Mouse (Mus musculus) gastrocnemius, postnatal 25 days (tissue): ENCODE results near the gene Prr22. TPM values are rescaled to one million over a fixed set of nuclear protein-coding genes. Genes with fewer than 3 reads are reported as not detected.
A peak's percentile ranks its signal among the peaks of the same experiment; 100 is the strongest.

ENCODE experiments used
- DNase-seq: peaks from one replicate; pipeline ENCODE4 v3.0.0; 2022
- total RNA-seq, 2 experiments: library from RNA; stranded (reverse); gene quantifications; 1 replicate in 1 of 2; 2 replicates in 1 of 2; pipeline ENCODE4 v1.2.3; 2021

The Prr22 gene
- total RNA-seq, 2 experiments from 2014 or later, result 0.33 TPM; not detected in 1

DNA sequence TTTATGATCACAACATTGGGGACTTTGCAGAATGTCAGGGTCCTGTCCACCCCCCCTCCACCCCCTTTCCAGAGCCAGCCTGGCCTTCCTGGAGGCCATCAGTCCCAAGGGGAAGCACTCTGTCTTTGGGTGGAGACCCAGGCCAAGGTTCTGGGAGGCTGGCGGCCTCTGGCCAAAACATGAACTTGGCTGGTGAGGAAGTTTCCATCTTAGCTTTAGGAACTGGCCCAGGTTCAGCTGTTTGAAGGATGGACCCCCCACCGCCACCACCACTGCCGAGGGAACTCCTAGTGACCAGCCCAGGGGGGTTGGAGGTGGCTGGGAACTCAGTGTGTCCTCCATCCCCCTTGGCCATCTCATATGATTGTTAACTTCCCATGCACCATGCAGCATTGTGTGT lies 9.0 kb upstream of the Prr22 start:
- no peak for DNase-seq

DNA sequence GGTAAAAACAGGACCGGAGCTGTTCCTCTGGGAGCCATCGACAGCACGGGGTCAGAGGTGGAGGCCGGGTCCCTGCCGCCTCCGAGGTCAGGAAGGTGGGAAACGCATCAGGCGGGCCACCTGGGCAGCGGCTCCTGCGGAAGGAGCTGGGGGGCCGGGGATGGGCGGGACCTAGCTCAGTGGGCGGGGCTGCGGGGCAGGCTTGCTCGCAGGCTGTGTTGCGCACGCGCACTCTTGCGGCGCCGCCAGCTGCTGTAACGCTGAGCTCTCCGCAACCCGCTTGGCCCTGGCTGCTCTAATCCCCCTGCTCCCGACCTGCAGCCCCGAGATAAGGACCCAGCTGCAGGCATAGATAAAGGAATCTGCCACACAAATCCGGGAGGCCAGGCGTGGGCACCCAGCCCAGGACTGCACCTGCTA lies 8.0 kb upstream of the Prr22 start:
- peak; percentile 86 for DNase-seq

DNA sequence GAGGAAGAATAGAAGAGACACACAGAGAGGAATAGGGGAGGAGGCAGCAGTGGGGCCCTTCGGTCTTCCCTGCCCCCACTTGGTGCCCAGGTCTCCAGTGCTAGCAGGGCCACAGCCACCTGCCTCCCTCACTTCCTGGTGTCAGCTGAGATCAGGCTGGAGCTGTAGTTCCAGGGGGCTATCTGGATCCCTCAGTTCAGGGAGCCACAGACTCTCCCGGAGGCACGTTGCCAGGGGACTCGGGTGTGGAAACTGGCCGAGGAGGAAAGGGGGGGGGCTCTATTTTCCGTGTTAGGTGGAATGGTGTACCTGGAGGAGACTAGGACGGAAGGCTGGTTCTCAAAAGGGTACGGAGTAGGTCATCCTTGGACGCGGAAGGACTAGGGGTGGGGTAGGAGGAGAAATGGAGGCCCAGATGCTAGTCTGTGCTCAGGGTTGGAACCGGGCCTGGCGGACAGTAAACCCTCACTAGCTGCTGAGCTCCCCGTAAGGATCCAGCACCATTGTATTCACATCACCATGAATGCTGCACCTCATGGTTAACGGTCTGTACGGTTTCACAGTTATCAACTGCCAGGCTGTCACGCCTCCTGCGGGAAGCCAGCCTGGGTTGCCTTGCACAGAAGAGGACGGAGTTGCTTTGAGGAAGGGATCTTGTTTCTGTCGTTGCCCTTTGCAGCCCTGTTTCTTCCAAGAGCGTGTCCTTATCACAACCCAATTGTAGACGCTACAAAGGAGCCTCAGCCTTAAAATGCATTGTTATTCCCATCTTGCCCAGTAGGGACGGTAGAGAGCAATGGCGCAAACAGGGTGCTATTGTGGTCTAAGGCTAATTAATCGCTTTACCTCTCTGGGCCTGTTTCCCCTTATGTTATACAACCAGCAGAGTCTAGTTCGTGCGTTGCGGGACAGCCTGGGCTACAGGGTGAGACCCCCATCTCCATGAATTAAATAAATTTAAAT lies 7.0 kb upstream of the Prr22 start:
- DNase-seq, result no peak

DNA sequence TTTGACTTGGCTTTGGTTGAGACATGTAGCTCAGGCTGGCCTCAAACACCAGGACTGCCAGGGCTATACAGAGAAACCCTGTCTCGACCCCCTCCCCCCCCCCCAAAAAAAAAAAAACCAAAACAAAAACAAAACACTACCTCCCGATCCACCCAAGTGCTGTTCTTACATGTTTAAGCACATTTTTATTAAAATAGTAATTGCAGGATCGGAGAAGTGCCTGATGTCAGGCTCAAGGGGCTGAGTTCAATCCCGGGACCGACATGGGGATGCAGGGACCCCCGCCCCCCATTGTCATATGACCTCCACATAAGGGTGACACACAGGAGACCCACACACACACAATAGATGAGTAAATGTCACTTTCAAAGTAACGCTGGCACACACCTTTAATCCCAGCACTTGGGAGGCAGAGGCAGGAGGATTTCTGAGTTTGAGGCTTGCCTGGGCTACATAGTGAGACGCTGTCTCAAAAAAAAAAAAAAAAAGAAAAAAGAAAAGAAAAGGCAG lies 6.3 kb upstream of the Prr22 start:
- DNase-seq, result no peak

DNA sequence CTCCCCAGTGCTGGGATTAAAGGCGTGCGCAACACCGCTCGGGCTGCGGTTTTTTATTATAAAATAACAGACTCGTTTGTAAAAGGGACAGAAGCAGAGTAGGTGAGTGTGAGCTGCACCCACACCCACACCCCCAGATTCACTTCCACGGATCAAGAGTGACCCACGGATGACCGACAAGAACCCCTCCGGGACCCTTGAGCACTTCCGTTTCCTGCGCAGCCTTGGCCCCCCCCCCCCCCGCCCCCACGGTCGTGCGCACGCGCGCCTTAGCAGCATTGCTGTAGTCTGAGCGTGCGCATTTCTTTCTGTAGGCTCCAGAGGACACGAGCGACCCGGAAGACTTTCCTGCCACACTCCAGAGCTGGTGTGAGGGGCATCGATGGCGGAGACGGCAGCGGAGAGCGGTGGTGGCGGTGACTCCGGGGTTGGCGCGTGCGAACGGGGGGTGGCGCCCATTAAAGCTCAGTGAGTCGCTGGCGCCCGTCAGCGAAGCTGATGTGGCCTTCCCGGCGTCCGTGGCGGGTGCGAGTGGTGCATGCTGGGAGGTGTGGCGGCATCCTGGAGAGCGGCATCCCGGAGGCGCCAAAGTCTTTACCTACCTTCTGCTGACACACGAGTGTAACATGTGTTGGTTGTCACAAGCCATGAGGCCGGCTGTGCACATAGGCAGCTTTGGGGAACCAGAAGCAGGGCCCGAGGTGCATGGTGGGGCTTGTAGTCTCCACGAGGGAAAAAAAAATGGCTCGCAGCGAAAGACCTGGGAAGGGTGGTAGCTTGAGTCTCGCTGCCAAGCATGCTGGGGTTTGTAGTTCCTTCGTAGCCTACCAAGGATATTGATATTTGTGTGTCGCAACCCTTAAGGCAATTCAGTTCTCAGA lies 5.3 kb upstream of the Prr22 start, which contains the start of gene Dus3l:
Gene Dus3l (plus strand): TSS at position 284 of the 881 bp plus-strand sequence.
- DNase-seq, result peak; percentile 88

DNA sequence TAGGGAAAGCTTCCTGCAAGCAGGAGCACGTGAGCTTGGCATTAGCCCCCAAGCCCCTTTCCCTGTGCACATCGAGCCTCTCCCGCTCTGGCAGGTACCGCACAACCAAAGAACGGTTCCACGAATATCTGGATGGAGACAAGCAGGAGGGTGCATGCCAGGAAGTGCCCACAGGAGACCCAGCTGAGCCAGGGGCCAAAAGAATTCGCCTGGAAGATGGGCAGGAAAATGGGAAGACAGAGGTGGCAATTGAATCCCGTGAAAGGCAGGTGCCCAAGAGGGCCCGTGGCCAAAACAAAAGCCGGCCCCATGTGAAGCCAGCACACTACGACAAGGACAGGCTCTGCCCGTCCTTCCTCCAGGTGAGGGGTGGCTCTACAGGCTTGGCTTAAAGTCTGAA lies 4.6 kb upstream of the Prr22 start:
- no peak for DNase-seq

DNA sequence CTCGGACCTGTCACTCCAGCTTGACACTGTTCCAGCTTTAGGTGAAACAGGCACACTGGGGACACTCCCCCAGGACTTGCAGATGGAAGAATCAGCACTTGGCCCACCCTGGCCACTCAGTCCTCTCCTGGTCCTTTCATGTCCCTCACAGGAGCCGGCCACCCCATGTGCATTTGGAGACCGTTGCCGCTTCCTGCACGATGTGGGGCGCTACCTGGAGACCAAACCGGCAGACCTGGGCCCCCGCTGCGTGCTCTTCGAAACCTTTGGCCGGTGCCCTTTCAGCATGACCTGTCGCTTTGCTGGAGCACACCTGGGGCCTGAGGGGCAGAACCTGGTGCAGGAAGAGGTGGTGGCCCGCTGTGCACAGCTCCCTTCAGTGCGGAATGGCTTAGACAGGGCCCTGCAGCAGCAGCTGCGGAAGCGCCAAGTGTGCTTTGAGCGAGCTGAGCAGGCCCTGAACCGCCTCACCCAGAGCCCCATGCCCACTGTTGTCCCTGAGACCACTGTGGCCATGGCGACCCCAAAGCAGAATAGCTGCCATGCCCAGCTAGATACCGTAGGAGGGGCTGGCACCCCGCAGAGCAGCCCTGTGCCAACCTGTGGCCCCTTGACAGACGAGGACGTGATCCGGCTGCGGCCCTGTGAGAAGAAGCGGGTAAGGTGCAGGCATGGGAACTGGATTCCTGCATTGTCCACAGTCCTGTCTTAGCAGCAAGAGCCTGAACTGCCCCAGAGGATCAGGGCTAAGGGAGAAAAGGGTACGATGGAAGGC lies 3.2 kb upstream of the Prr22 start:
- no peak for DNase-seq

DNA sequence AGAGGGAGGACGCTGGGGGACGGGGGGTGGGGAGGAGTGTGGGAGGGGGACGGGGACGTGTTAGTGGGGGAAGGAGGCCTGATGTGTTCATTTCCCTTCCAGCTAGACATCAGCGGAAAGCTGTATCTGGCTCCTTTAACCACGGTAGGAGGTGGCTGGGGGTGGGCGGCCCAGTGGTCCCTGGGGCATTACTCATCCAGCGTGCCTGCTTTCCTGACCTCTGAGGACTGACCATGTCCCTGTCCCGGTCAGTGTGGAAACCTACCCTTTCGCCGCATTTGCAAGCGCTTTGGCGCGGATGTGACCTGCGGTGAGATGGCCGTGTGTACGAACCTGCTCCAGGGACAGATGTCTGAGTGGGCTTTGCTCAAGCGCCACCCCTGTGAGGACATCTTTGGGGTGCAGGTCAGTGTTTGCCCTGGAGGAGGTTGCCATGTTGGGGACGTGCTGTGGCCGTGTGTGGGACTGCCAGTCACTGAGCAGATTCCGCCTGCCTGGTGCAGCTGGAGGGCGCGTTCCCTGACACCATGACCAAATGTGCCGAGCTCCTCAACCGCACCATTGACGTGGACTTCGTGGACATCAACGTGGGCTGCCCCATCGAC lies 2.4 kb upstream of the Prr22 start:
- no peak for DNase-seq

DNA sequence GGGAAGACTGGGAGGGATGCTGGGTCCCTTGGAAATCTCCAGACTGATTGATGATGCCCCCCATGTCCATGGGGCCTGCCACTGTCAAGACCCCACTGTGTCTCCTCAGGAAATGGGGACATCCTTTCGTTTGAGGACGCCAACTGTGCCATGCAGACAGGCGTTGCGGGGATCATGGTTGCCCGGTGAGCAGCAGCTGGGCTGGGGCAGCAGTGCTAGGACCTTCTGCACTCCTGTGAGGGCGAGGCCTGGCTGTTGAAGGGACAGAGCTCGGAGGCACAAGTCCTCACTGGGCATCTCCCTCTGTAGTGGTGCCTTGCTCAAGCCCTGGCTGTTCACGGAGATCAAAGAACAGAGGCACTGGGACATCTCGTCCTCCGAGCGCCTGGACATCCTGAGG lies 1.1 kb upstream of the Prr22 start:
- no peak for DNase-seq

DNA sequence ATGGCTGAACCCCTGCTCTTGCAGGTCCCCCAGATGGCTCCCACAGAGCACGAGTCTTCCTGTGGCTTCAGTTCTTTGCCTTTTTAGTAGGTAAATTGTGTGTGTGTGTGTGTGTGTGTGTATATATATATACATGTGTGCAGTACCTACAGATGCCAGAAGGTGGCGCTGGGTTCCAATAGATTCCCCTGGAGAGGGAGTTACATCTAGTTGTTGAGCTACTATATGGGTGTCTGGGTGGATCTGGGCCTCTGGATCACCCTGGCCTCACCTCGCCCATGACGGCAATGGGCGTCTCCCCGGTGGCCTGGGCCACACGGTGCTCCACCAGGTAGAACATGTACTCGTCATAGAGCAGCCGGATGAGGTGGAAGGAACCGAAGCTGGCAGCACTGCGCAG lies 7.5 kb downstream of the Prr22 start:
- DNase-seq, result no peak

DNA sequence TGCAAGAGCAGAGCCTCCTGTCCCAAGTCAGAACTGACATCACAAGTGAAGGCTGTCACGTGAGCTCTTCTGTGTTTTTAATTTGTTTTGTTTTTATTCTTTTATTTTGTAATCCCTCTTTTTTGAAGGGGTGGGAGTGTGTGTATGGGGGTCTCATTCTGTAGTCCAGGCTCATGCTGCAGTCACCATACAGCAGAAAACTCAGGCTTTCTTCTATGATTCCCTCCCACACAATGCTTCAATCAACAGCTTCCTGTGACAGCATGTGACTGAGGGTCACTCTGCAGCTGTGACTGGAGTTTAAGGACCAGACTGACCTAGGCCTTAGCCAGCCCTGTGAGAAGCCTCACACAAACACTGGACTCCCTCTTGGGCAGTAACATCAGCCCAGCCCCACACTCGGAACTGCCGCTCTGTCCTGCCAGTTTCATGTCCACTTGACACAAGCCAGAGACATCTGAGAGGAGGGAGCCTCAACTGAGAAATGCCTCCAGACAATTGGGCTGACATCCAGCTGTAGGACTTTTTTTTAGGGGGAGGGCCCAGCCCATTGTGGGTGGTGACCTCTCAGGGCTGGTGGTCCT lies 8.8 kb downstream of the Prr22 start:
- no peak for DNase-seq

DNA sequence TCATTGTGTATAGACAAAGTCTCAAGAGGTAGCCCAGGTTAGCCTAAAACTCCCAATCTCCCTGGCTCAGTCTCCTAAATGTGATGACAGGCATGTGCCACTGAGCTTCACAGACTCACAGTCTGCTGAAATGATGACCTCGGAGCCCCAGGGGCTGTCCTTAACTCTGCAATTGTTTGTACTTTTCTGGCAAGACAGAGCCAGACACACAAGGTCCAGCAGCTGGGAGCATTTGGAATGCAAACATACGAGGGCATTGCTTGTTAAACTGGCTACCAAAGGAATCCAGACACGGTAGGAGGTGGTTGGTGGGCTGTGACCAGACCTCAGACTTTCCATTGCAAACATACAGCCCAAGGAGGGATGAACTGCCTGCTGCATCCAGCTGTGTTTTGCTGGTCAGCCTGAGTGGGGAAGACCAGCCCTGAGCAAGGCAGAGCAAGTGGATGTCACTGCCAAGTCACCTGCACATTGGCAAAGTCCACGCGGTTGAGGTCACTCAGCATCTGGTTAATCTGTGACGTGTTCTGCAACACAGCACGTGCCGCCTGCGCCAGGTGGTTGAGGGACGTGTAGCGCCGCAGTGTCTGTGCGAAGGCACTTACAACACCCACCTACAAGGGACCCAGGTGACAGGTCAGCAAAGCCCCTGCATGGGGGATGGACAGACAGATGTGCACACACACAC lies 10.4 kb downstream of the Prr22 start:
- no peak for DNase-seq

DNA sequence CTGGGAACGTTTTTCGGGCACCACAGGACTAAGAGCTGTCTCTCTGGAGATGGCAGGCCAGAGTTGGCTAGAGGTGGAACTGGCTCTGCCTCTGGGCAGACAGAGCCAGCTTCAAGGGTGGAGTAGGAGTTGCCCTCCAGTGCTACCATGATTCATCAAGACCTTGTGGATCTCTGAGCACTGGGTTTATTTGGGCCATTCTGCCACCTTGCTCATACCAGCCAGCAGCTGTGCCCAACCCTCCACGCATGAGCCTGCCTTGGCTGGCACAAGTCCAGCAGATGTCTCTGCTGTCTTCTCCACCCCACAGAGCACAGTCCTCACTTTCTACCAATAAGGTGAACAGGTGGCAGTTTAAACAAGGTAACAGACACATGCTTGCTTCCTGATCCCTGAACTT lies 18.8 kb downstream of the Prr22 start:
- no peak for DNase-seq

DNA sequence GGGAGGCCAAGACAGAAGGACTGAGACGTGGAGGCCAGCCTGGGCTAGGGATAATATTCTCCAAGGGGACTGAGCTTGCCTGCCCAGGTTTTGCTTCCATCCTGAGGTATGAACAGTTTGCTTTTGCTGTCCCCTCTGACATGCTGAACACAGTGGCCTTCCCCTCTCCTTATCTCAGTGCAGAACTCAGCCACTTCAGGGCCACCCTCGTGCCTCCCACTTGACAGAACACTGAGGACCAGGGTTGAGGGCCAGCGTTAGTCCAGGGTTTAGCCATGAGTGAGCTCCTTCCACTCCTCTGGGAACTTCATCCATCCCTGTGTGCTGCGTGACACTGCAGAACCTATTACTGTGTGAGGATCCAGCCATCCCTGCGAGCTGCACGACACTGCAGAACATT lies 19.2 kb downstream of the Prr22 start:
- no peak for DNase-seq

DNA sequence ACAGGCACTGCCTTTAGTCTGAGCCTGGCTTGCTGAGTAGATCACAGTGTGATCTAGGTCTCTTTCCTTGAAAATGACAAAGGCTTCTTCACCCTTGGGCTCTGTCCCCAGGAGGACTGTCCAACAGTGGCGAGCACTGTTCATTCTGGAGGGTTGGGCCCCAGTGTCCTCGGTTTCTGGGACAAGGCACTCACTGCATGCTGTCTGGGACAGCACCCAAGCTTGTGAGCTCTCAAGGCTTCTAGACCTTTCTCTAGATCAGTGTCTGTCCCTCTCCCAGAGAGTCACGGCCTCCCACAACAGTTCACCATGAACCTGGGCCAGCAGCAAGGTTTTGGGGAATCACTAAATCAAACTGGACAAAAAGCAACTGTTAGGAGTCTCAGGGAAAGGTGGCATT lies 22.5 kb downstream of the Prr22 start:
- DNase-seq, result no peak

DNA sequence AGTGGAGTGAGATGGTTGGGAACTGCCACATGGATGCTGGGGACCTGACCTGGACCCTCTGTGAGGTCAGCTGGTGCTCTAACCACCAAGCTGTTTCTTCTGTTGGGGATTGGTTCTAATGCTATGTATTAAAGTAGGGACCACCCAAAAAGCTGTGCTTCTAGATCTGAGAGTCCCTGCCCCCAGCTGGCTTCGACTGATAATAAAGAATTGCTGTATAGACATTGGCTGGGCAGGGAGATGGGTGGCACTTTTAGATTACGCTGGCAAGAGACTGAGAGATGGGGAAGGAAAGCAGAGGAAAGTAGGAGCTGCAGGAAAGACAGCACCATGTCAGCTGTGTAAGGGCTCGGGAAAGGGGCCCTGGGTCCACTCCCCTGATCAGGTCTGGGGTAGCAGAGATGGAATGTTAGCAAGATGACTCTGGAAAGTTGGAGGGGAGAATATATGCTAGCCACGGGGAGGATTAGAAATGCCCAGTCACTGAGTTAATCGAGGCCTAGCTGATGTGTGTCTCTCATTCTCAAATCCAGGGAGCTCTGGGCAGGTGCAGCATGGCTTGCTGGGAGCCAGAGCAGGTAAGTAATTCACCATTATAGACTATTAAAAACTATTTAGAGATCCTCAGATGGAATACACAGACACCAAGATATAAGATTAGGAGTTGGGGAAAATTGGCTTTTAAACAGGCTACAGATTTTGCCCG lies 23.7 kb downstream of the Prr22 start:
- no peak for DNase-seq

DNA sequence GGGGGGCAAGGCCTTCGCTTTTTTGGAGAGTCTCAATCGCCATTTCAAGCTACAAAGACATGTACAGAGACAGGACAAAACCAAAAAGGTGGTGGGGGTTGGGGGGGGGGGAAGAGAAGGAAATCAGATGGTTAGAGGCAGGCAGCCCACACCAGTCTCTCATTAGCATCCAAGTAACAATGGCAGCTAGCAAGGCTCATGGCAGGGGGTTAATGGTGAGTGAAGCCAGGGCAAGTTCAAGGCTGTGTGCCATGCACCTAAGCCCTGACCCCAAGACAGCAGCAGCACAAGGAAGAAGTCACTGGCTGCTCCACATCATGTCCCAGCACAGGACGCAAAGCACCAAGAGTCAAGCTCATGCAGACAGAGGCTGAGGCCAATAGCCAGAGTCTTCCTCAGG lies 29.2 kb downstream of the Prr22 start:
- no peak for DNase-seq

DNA sequence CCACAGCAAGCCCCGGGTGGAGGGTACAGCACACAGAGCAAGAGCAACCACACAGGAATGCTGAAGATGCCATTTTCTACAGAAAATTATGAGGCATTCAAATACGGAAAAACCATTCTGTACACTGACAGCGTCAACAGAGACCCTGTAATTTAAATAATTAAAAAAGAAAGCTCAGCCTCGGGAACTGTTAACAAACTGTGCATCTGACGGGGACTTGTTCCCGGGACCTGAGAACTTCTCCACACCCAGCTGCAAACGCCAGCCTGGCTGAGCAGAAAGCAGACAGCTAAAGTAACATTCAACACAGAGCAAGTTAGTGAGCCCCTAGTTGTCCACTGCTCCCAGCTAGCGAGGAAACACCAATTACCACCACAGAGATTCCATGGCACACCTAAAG lies 32.0 kb downstream of the Prr22 start:
- no peak for DNase-seq

DNA sequence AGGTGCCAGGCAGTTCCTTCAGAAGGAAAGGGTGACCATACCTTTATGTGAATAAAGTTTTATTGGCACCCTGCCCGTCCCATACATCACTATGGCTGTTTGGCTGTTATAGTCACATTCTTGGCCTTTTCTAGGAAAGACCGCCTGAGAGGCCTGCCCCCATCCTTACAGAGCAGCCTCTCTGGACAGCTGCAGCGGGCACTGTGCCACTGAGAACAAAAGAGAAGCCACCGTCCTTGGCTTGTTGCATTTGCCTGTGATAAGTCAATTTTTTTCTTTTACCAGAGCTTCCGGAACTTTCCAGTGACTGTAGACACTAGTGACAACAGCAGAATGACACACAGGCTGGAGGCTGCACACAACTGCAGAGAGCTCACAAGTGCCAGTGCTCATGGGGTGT lies 34.9 kb downstream of the Prr22 start:
- DNase-seq, result no peak

DNA sequence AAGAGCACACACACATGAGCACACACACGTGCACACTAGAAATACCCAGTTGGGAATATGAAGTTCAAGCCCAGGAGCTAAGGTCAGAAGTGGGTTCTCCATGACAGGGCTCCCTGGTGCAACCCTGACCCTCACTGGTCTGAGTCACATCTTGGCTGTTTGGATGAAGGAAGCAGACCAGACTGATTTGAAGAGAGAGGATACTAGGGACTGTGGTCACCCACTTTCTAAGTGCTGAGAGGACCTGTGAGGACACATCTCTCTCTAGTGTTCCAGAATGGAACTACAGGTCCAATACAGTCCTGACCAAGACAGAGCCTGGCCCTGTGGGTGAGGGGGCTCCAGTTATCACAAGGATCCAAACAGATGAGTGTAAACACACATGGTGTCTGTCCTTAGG lies 35.7 kb downstream of the Prr22 start:
- DNase-seq, result no peak
